Mouse (Mus musculus) testis, postnatal 10 days (tissue): ENCODE data around the gene Bcl2.
"Not testable (repeated sequence)": the region's sequence is repeated elsewhere in the genome, so short reads cannot be mapped to it uniquely, and the experiment has no call there.

Source experiments
- DNase-seq: peaks from one replicate; pipeline ENCODE4 v3.0.0; 2021; ENCODE audit warnings: low spot score

The Bcl2 gene

GRCm38 (mm10) chr1:106553846-106554802 is 159.9 kb downstream of the Bcl2 start:
- DNase-seq: no peak

- no peak for DNase-seq
Observed at GRCm38 (mm10) chr1:106552856-106553255, 161.2 kb downstream of the Bcl2 start.

- no peak for DNase-seq
Observed at GRCm38 (mm10) chr1:106550580-106550979, 163.5 kb downstream of the Bcl2 start.

- no peak for DNase-seq
Observed at GRCm38 (mm10) chr1:106549025-106549424, 165.0 kb downstream of the Bcl2 start.

GRCm38 (mm10) chr1:106544817-106545612 is 169.1 kb downstream of the Bcl2 start:
- peak; percentile 71 for DNase-seq

GRCm38 (mm10) chr1:106542731-106543130 is 171.3 kb downstream of the Bcl2 start:
- peak; percentile 75 for DNase-seq

GRCm38 (mm10) chr1:106541851-106542250 is 172.2 kb downstream of the Bcl2 start:
- DNase-seq: no peak

GRCm38 (mm10) chr1:106540130-106540529 is 173.9 kb downstream of the Bcl2 start:
- no peak for DNase-seq

- no peak for DNase-seq
Observed at GRCm38 (mm10) chr1:106539029-106539428, 175.0 kb downstream of the Bcl2 start.

- DNase-seq: not testable (repeated sequence)
Observed at GRCm38 (mm10) chr1:106534835-106535234, 179.2 kb downstream of the Bcl2 start.

GRCm38 (mm10) chr1:106529570-106529969 is 184.5 kb downstream of the Bcl2 start:
- DNase-seq: no peak

GRCm38 (mm10) chr1:106527537-106527936 is 186.5 kb downstream of the Bcl2 start:
- DNase-seq: no peak

GRCm38 (mm10) chr1:106526751-106527150 is 187.3 kb downstream of the Bcl2 start:
- no peak for DNase-seq

- no peak for DNase-seq
Observed at GRCm38 (mm10) chr1:106526112-106526511, 188.0 kb downstream of the Bcl2 start.

- DNase-seq: peak; percentile 55
Observed at GRCm38 (mm10) chr1:106523741-106524140, 190.3 kb downstream of the Bcl2 start.

- no peak for DNase-seq
Observed at GRCm38 (mm10) chr1:106523009-106523408, 191.1 kb downstream of the Bcl2 start.

- no peak for DNase-seq
Observed at GRCm38 (mm10) chr1:106517591-106518177, 196.4 kb downstream of the Bcl2 start.

- no peak for DNase-seq
Observed at GRCm38 (mm10) chr1:106517099-106517498, 197.0 kb downstream of the Bcl2 start.

GRCm38 (mm10) chr1:106515611-106516010 is 198.5 kb downstream of the Bcl2 start:
- no peak for DNase-seq

- no peak for DNase-seq
Observed at GRCm38 (mm10) chr1:106513890-106514643, 200.0 kb downstream of the Bcl2 start.

GRCm38 (mm10) chr1:106513481-106513880 is 200.6 kb downstream of the Bcl2 start:
- DNase-seq: no peak

GRCm38 (mm10) chr1:106511593-106511992 is 202.5 kb downstream of the Bcl2 start:
- peak; percentile 85 for DNase-seq
